Mouse (Mus musculus): ENCODE results near the gene Phb2.
"Not testable (repeated sequence)": the region's sequence is repeated elsewhere in the genome, so short reads cannot be mapped to it uniquely, and the experiment has no call there.

Phb2 gene

DNA sequence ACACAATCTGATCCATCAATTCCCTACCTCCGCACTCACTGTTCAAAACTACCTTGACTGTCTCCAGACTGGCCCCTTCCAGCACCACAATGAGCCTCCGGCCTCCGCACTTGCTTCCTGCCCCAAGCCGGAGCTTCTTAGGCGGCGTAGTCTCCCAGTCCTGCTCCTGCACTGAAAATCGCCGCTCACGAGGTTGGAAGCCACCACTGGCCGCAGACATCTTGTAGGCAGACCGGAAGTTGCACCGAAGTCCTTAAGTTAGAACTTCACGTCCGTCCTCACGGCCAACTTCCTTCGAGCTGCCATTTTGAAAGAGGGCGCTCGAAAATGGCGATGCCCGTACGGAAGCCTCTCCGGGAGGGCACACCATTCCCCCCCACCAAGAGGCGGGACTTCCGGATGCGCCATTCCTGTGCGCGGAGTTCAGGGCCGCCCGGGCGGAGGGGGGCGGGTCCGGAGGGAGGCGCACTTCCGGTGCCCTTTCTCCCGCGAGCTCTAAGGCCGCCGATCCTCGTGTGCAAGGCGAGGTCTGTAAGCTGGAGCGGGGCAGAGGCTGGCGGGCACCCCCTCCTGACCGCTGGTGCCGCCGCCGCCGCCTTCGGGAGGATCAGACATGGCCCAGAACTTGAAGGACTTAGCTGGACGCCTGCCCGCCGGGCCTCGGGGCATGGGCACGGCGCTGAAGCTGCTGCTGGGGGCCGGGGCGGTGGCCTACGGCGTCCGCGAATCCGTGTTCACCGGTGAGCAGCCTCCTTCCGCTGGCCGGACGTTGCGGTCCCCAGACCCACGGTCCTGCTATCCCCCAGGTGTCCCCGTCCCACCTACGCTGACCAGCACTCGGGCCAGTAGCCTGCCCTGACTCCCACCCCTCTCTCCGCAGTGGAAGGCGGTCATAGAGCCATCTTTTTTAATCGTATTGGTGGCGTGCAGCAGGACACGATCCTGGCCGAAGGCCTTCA, at the start of gene Phb2, which contains the start of gene Emg1:
Phb2 (plus strand) TSS at position 513 of the 959 bp plus-strand sequence.
Emg1 (minus strand) TSS at position 355 of the 959 bp plus-strand sequence.
- in situ Hi-C loops (cut with MboI; ENCODE audit: unreplicated experiment in 2 of 2) = loop anchor here (5.0 to 10.0 kb wide), 4 partner anchors 35 to 330 kb away; partner anchors contain the start of gene Ing4 (in 1 of the 2)

DNA sequence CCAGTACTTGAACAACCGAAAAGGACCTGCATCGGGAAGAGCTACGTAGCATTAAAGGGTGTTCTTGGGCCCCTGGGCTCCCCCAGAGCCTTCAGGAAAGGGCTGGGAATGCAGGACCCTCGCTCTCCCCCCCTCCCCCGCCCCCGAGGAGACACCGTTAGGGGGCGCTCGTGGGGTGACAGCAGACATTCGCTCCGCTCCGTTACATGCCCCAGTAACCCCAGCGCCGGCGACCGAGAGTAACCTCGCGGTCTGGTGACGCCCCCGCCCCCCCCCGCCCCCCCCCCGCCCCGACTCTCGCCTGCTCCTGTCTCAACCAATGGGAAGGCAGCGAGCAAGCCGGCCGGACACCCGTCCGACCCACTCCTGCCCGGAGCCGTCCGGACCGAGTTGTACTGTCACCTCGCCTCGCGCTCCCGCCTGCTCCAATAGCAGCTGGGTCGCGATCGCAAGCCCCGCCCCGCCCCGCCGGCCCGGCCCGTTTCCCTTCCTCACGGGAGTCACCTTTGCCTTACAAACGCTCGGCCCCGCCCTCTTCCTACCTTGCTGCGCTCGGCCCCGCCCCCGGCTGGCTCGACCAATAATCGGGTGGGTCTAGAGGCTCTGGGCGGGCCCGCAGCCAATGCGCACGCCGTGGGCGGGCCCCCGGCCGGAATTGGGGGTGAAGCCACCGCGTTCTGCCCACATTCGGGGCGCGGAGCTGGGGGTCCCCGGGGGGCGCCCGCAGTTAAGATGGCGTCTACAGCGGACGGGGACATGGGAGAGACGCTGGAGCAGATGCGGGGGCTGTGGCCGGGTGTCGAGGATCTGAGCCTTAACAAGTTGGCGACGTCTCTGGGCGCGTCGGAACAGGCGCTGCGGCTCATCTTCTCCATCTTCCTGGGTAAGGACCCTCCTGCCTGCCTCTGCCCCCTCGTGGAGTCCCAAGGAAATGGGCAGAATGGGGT, 49.4 kb upstream of the Phb2 start, which contains the start of gene Lpcat3:
Lpcat3 (plus strand) TSS at position 551 of the 947 bp plus-strand sequence.
- in situ Hi-C loops (cut with MboI; ENCODE audit: unreplicated experiment in 2 of 2) = no loop called here

- in situ Hi-C loops (cut with MboI; ENCODE audit: unreplicated experiment in 2 of 2) = no loop called here
These were observed 48.7 kb upstream of the Phb2 start for GRCm38 (mm10) chr6:124663424-124663795.

DNA sequence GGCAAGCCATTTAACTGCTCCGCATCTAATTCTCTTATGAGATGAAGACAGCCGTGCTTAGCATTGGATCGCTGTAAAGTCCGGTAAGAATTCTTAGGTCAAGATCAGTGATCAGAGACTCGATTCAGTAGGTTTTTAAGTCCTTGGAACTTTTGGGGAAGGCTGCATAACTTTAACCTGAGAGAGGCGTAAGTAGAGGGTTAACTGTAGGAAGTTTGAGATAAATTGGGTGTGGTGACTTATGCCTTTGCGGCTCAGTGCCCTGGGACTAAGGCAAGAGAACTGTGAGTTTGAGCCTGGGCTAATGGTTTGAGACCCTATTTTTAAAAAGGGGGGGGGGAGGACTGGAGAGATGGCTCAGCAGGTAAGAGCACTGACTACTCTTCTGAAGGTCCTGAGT, 47.9 kb upstream of the Phb2 start:
- in situ Hi-C loops (cut with MboI; ENCODE audit: unreplicated experiment in 2 of 2) = no loop called here

DNA sequence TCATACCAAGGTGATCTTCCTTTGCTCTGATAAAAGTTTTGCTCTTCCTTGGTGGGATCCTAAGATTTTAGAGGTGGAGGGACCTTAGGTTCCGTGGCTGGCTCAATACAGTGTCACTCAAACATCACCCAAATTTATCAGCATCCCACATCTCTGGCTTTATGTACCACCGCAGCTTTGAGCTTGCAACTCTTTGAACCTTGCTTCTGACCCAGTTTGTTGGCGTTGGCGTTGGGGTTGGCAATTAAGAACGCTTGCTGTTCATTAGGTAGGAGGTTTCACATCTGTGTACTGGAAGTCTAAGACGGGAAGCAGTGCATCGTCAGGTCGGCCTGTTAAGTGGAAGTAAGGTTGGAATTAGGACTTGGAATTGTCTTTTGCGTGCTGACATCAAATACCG, 47.1 kb upstream of the Phb2 start:
- in situ Hi-C loops (cut with MboI; ENCODE audit: unreplicated experiment in 2 of 2) = no loop called here

DNA sequence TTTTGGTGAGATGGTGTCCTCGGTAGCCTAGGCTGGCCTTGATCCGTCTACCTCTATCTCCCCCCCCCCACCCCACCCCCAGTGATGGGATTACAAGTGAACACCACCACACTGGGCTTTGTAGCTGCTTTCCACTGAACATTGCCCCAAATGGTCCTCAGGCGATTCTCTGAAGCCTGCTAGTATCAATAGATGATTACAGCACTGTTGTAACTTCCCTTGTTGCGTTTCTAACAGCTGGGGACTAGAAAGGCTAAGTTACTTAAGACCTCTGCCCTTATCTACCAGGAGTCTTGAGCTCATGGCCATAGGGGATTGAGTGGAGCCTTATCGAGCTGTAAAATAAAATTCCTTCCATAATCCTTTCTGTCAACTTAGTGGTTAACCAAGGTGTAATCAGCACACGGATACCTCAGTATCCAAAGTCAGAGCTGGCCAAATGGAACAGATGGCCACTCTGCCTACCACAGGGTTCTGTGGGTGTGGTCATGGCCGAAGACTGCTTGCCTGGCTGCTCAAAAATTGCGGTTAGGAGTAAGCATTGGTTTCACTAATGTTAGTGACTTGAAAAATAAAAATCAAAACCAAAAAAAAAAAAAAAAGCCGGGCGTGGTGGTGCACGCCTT, 42.8 kb upstream of the Phb2 start:
- in situ Hi-C loops (cut with MboI; ENCODE audit: unreplicated experiment in 2 of 2) = no loop called here

- in situ Hi-C loops (cut with MboI; ENCODE audit: unreplicated experiment in 2 of 2) = no loop called here
These were observed 41.7 kb upstream of the Phb2 start for GRCm38 (mm10) chr6:124670281-124670900.

GRCm38 (mm10) chr6:124672100-124672499, 40.0 kb upstream of the Phb2 start:
- in situ Hi-C loops (cut with MboI; ENCODE audit: unreplicated experiment in 2 of 2) = no loop called here

GRCm38 (mm10) chr6:124673619-124674018, 38.5 kb upstream of the Phb2 start:
- in situ Hi-C loops (cut with MboI; ENCODE audit: unreplicated experiment in 2 of 2) = no loop called here

DNA sequence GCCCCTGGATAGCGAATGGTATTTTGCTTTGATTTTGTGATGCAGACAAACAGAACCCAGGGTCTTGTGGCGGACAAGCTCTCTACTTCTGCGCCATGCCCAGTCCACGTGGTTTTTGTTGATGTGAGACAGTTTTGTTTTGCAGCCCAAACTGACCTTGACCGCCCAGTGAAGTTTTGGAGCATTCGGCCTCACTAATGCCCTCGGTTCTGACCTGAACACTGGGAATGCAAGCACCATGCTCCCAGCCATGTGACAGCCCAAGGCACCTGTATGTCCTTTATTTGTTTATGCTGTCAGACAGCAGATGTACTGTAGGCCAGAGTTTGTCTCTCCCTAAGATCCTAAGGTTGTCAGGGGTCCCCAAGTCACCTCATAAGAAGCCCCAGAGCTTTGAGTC, 37.5 kb upstream of the Phb2 start:
- in situ Hi-C loops (cut with MboI; ENCODE audit: unreplicated experiment in 2 of 2) = no loop called here

GRCm38 (mm10) chr6:124676171-124676570, 36.0 kb upstream of the Phb2 start:
- in situ Hi-C loops (cut with MboI; ENCODE audit: unreplicated experiment in 2 of 2) = no loop called here

- in situ Hi-C loops (cut with MboI; ENCODE audit: unreplicated experiment in 2 of 2) = no loop called here
These were observed 33.4 kb upstream of the Phb2 start for GRCm38 (mm10) chr6:124678769-124679168.

- in situ Hi-C loops (cut with MboI; ENCODE audit: unreplicated experiment in 2 of 2) = no loop called here
These were observed 32.6 kb upstream of the Phb2 start for GRCm38 (mm10) chr6:124679486-124679885.

DNA sequence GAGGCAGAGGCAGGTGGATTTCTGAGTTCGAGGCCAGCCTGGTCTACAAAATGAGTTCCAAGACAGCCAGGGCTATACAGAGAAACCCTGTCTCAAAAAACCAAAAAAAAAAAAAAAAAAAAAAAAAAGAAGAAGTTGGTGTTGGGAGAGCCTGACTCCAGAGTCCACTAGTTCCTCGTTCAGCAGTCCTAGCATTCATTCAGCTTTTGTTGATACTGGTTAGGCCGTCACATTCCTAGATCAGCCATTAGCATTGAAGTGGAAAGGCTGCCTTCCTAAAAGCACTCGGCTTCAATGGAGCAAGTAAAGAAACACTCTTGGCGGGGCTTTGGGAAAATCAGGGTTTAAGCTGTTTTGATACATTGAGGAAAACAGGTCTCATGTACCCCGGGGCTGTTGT, 29.8 kb upstream of the Phb2 start:
- in situ Hi-C loops (cut with MboI; ENCODE audit: unreplicated experiment in 2 of 2) = not testable (repeated sequence)

- in situ Hi-C loops (cut with MboI; ENCODE audit: unreplicated experiment in 2 of 2) = no loop called here
These were observed 28.3 kb upstream of the Phb2 start for GRCm38 (mm10) chr6:124683591-124684417.

DNA sequence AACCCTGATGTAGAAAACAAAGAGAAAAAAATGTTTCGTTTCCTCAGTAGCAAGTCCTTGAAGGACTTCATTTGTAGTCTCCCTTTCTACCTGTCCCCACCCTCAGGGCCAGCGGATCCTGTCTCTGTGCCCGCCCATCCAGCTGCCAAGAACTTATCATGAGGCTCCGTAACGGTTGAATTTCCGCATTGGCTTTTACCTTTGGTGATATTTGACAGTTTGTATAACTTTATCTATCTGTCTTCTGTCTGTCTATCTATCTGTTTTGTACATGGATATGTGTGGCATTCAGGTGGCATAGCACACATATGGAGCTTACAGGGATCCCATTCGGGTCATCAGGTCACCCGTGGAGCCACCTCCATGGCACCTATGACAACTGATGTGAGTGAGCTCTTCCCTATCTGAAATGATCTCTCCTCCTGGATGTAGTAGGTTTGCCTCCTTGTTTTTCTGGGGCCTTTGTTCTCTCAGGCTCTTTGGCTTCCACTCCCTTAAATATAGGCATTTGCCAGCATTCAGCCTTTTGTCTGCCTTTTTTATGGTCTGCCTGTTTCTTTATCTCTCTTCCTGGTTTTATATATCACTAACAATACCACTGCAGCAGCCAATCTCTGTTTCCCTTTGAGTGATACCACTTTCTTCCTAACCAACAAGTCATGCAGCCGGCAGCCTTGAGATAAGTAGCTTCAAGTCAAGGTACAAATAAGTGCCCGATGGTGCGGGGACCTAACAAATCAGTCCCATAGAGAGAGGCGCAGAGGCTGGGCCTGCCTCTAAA, 26.3 kb upstream of the Phb2 start:
- in situ Hi-C loops (cut with MboI; ENCODE audit: unreplicated experiment in 2 of 2) = no loop called here

GRCm38 (mm10) chr6:124686644-124687043, 25.5 kb upstream of the Phb2 start:
- in situ Hi-C loops (cut with MboI; ENCODE audit: unreplicated experiment in 2 of 2) = not testable (repeated sequence)

GRCm38 (mm10) chr6:124688151-124688758, 23.9 kb upstream of the Phb2 start:
- in situ Hi-C loops (cut with MboI; ENCODE audit: unreplicated experiment in 2 of 2) = no loop called here

All from v-Abl transformed pro-B cells (cell line).